Mouse (Mus musculus): ENCODE results near the gene Ap1s3. TPM values are rescaled to one million over a fixed set of nuclear protein-coding genes. Genes with fewer than 3 reads are reported as not detected.

Gene Ap1s3
- total RNA-seq, 2 experiments from 2014 or later, result 2.0 to 3.3 TPM

- no peak for TF ChIP-seq CTCF (conservative IDR thresholded peaks at IDR 0.05)
- DNase-seq (ENCODE audit: low spot score in 2 of 2), result no peak
- H3K27ac ChIP-seq, result no peak overlapping the region
- no peak overlapping the region for H3K4me3 ChIP-seq
Observed at GRCm38 (mm10) chr1:79654948-79655347, 16.8 kb downstream of the Ap1s3 start.

- Histone ChIP-seq H3K4me3 (no peak overlapping the region), H3K27ac (no peak overlapping the region)
- DNase-seq (ENCODE audit: low spot score in 2 of 2), result no peak
- no peak for TF ChIP-seq CTCF (conservative IDR thresholded peaks at IDR 0.05)
Observed at GRCm38 (mm10) chr1:79643411-79644110, 28.2 kb downstream of the Ap1s3 start.

GRCm38 (mm10) chr1:79642680-79643079 is 29.1 kb downstream of the Ap1s3 start:
- Histone ChIP-seq H3K4me3 (no peak overlapping the region), H3K27ac (no peak overlapping the region)
- DNase-seq (ENCODE audit: low spot score in 2 of 2), result no peak
- no peak for TF ChIP-seq CTCF (conservative IDR thresholded peaks at IDR 0.05)

GRCm38 (mm10) chr1:79641355-79641754 is 30.4 kb downstream of the Ap1s3 start:
- DNase-seq (ENCODE audit: low spot score in 2 of 2), result no peak
- no peak for TF ChIP-seq CTCF (conservative IDR thresholded peaks at IDR 0.05)

GRCm38 (mm10) chr1:79640151-79640550 is 31.6 kb downstream of the Ap1s3 start:
- peak; percentile 76 for DNase-seq (ENCODE audit: low spot score in 2 of 2)
- TF ChIP-seq CTCF (conservative IDR thresholded peaks at IDR 0.05), result peak; percentile 85
- Histone ChIP-seq H3K4me3 (no peak overlapping the region), H3K27ac (no peak overlapping the region)

More at GRCm38 (mm10) chr1:79641355-79641754, 30.4 kb downstream of the Ap1s3 start:
- Histone ChIP-seq H3K27ac (no peak overlapping the region), H3K4me3 (no peak overlapping the region)

- no peak for DNase-seq (ENCODE audit: low spot score in 2 of 2)
Observed at GRCm38 (mm10) chr1:79639683-79640082, 32.1 kb downstream of the Ap1s3 start.

GRCm38 (mm10) chr1:79639107-79639506 is 32.7 kb downstream of the Ap1s3 start:
- no peak for TF ChIP-seq CTCF (conservative IDR thresholded peaks at IDR 0.05)
- H3K27ac ChIP-seq, result no peak overlapping the region
- no peak for DNase-seq (ENCODE audit: low spot score in 2 of 2)
- H3K4me3 ChIP-seq, result no peak overlapping the region

More at GRCm38 (mm10) chr1:79639683-79640082, 32.1 kb downstream of the Ap1s3 start:
- Histone ChIP-seq H3K4me3 (no peak overlapping the region), H3K27ac (no peak overlapping the region)
- TF ChIP-seq CTCF (conservative IDR thresholded peaks at IDR 0.05), result no peak

GRCm38 (mm10) chr1:79637768-79638167 is 34.0 kb downstream of the Ap1s3 start:
- no peak for TF ChIP-seq CTCF (conservative IDR thresholded peaks at IDR 0.05)
- no peak for DNase-seq (ENCODE audit: low spot score in 2 of 2)
- H3K27ac ChIP-seq, result no peak overlapping the region
- H3K4me3 ChIP-seq, result no peak overlapping the region

- no peak for DNase-seq (ENCODE audit: low spot score in 2 of 2)
- H3K4me3 ChIP-seq, result no peak overlapping the region
- H3K27ac ChIP-seq, result no peak overlapping the region
- TF ChIP-seq CTCF (conservative IDR thresholded peaks at IDR 0.05), result no peak
Observed at GRCm38 (mm10) chr1:79631521-79631920, 40.3 kb downstream of the Ap1s3 start.

- no peak overlapping the region for H3K27ac ChIP-seq
- DNase-seq (ENCODE audit: low spot score in 2 of 2), result no peak
- no peak for TF ChIP-seq CTCF (conservative IDR thresholded peaks at IDR 0.05)
- no peak overlapping the region for H3K4me3 ChIP-seq
Observed at GRCm38 (mm10) chr1:79629726-79630125, 42.0 kb downstream of the Ap1s3 start.

- peak; percentile 60 for TF ChIP-seq CTCF (conservative IDR thresholded peaks at IDR 0.05)
- no peak overlapping the region for H3K4me3 ChIP-seq
- no peak overlapping the region for H3K27ac ChIP-seq
- DNase-seq (ENCODE audit: low spot score in 2 of 2), result no peak
Observed at GRCm38 (mm10) chr1:79626140-79626539, 45.6 kb downstream of the Ap1s3 start.

GRCm38 (mm10) chr1:79619434-79619833 is 52.3 kb downstream of the Ap1s3 start:
- H3K27ac ChIP-seq, result no peak overlapping the region
- H3K4me3 ChIP-seq, result no peak overlapping the region
- TF ChIP-seq CTCF (conservative IDR thresholded peaks at IDR 0.05), result no peak
- DNase-seq (ENCODE audit: low spot score in 2 of 2), result no peak

- no peak for DNase-seq (ENCODE audit: low spot score in 2 of 2)
Observed at GRCm38 (mm10) chr1:79616492-79616891, 55.3 kb downstream of the Ap1s3 start.

GRCm38 (mm10) chr1:79614456-79614855 is 57.3 kb downstream of the Ap1s3 start:
- no peak for DNase-seq (ENCODE audit: low spot score in 2 of 2)
- Histone ChIP-seq H3K27ac (no peak overlapping the region), H3K4me3 (no peak overlapping the region)
- peak; percentile 29 for TF ChIP-seq CTCF (conservative IDR thresholded peaks at IDR 0.05)

More at GRCm38 (mm10) chr1:79616492-79616891, 55.3 kb downstream of the Ap1s3 start:
- no peak for TF ChIP-seq CTCF (conservative IDR thresholded peaks at IDR 0.05)
- H3K4me3 ChIP-seq, result no peak overlapping the region
- H3K27ac ChIP-seq, result no peak overlapping the region
